Mouse (Mus musculus) cerebellum, adult 2 months (tissue): ENCODE data around the gene Drap1.

ENCODE experiments used
- CTCF ChIP-seq: fragments of 200-500 bp; IDR thresholded peaks from 2 replicates; pipeline ENCODE4 v1.5.1; 2011; ENCODE audit warnings: low read depth, mild to moderate bottlenecking, control low read depth, low read length, moderate library complexity, borderline replicate concordance; ENCODE audit not compliant: insufficient read depth
- POLR2A ChIP-seq: fragments of 200-500 bp; IDR thresholded peaks from 2 replicates; pipeline ENCODE4 v1.6.1; 2011; ENCODE audit warnings: low read length, control low read depth, borderline replicate concordance; ENCODE audit not compliant: insufficient read depth

- TF ChIP-seq CTCF, result no peak
- no peak for TF ChIP-seq POLR2A
Observed at GRCm38 (mm10) chr19:5465037-5465436, 40.3 kb upstream of the Drap1 start.
